Mouse (Mus musculus) retina, postnatal 7 days (tissue): ENCODE data around the gene Sigmar1.

Experiments used
- DNase-seq: peaks from one replicate; pipeline ENCODE4 v3.0.0-alpha.2; 2012; ENCODE audit warnings: low read depth, low spot score

Gene Sigmar1

DNA sequence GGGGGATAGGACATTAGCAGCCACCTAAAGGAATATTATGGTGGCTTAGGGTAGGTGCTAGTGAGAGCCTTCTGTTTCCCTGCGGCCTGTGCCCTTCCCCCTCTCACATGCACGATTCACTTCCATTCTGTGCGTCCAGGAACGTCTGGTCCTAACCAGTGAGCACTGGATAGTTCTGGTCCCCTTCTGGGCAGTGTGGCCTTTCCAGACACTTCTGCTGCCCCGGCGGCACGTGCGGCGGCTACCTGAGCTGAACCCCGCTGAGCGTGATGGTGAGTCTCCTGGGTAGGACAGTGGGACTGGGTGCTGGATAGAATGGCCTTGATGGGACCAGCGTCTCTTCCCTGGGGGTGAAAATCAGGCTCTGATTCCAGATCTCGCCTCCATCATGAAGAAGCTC is 1.4 kb upstream of the Sigmar1 start:
- no peak for DNase-seq

GRCm38 (mm10) chr4:41756440-41756839 is 483 bp upstream of the Sigmar1 start:
- DNase-seq = no peak

- DNase-seq = no peak
Observed at GRCm38 (mm10) chr4:41754797-41755337, 1.1 kb downstream of the Sigmar1 start, which contains the start of gene Galt. Galt (plus strand) TSS chr4:41755228.

DNA sequence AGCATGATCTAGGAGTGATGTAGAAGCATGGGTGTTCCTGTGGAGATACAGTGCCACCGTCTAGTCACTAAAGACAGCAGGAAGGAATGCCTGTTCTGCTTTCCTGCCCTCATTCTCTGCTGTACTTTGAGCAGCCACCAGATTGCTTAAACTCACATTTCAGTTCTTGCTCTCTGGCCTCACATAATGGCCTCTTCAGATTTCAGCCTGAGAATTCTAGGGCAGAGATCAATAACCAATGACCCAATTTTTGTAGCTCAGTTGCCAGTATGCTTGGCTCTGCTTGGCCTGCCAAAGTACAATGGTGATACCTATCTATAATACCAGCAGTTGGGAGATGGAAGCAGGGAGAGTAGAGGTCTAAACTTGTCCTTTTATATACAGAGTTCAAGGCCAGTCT is 10.9 kb downstream of the Sigmar1 start:
- DNase-seq = no peak

- DNase-seq = no peak
Observed at GRCm38 (mm10) chr4:41744131-41744530, 11.8 kb downstream of the Sigmar1 start.

- DNase-seq = peak; percentile 91
Observed at GRCm38 (mm10) chr4:41741158-41741560, 14.8 kb downstream of the Sigmar1 start.

GRCm38 (mm10) chr4:41740380-41741157 is 15.4 kb downstream of the Sigmar1 start:
- DNase-seq = no peak

DNA sequence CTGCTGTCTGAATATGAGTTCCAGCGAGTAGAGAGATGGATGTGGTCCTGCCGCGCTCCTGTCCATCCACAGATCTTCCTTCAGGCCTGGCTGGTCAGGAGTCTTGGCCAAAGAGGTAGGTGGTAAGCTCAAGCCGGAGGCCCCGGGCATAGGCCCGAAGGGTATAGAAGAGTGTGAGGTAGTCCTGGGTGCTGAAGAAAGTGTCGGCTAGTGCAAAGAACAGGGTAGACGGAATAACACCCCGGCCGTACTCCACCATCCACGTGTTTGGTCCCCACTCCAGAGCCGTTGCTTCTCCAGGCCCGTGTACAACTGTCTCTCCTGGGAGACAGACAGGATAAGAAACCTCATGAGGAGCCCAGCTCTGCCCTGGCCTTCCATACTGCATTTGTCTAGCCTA is 16.7 kb downstream of the Sigmar1 start:
- DNase-seq = no peak

GRCm38 (mm10) chr4:41738256-41738603 is 17.7 kb downstream of the Sigmar1 start:
- no peak for DNase-seq

DNA sequence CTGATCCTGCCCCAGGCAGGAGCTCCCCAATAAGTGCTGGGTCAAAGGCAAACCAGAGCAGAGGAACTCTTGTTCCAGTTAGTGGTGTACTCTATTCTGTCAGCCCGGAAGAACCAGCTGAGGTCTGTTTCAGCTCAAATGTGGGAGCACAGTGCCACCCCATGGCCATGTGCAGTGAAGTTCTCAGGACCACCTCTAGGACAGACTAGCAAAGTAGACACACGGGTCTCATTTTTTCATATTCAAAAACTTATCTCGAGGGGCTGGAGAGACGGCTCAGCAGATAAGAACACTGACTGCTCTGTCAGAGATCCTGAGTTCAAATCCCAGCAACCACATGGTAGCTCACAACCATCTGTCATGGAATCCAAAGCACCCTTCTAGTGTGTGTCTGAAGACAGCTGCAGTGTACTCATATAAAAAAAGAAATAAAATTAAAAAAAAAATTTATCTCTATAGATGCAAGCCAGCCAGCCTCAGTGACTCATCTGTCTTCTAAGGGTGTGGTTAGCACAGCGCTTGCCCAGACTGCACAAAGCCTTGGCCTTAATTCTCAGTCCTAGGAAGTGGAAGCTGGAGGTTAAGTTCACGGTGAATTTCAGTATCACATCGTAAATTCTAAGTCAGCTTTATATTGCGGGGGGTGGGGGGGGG is 18.2 kb downstream of the Sigmar1 start:
- DNase-seq = no peak

GRCm38 (mm10) chr4:41731052-41731765 is 24.7 kb downstream of the Sigmar1 start, which contains the start of gene Arid3c:
Arid3c (minus strand) TSS chr4:41731142.
- DNase-seq = no peak

DNA sequence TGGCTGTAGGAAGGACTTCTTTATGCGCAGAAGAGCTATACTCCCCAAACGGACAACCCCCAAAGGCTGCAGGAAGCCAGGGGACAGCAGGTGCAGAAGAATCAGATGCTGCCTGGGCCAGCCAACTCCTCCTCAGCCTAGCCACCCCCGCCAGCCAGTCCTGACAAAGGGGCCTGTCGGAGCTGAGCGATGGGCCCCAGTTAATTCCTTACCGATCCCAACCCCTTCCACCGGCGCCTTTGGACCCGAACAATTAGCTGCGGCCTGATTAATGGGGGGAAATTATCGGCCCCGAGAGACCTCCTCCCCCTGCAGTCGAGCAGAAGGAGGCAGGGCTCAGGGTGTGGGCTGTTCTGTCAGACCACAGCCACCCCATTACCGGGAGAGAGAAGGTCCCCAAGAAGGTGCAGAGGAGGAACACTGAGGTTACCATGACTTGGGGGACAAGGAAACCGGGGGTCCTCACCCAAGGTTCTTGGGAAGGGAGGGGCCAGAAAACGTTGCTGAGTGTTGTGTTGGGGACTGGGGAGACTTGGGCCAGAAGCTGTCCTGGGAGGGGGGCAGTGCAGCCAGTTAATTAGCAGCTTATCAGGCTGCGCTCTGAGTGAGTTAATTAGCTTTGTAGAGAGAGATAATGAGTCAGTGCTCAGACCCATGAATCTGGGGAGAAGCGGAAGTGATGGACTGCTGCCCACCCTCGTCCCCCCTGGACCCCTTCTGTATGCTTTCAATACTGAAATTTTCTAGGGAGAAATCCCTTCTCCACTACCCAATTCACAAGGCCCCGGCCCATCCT is 28.9 kb downstream of the Sigmar1 start:
- DNase-seq = no peak

DNA sequence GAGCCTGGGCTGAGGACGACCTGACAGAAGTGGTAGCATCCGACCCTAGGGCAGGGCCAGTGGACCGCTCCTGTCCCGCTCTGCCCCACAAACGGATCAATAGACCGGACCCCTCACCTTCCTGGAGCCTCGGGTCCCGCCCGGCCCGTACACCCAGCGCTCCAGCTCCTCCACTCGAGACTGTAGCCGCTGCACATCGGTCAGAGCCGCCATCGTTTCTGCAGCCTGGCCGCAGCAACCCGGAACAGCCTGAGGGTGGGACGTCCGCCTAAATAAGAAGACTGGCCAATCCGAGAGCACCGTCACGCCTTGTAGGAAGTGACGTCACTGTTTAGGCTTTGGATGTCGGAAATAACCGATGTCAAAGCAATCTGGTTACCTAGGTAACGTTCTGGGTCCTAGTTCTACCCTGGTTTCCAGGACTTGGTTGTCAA is 33.0 kb downstream of the Sigmar1 start, which contains the start of gene Dctn3:
Gene Dctn3 (minus strand): TSS at position 253 of the 434 bp plus-strand sequence.
- peak; percentile 89 for DNase-seq

DNA sequence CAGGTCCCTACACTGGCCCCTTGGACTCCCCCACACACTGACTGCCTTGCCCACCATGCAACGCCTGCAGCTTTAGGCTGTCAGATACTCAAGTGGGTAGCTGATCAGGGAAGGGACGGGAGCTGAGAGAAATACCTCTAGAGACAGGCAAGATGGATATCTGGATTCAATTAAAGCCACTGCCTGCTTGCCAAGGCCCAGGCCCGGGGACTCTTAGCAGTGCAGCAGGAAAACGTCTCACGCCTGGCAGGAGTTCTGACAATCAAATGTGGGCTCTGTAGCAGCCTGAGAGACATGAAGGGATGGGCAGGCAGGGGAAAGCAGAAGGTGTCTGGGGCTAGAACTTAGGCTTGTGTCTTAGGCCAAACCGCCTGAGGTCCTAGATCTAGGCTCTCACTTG is 39.1 kb downstream of the Sigmar1 start:
- DNase-seq = no peak

- DNase-seq = no peak
Observed at GRCm38 (mm10) chr4:41715596-41715995, 40.4 kb downstream of the Sigmar1 start.

- DNase-seq = no peak
Observed at GRCm38 (mm10) chr4:41715082-41715481, 40.9 kb downstream of the Sigmar1 start.

DNA sequence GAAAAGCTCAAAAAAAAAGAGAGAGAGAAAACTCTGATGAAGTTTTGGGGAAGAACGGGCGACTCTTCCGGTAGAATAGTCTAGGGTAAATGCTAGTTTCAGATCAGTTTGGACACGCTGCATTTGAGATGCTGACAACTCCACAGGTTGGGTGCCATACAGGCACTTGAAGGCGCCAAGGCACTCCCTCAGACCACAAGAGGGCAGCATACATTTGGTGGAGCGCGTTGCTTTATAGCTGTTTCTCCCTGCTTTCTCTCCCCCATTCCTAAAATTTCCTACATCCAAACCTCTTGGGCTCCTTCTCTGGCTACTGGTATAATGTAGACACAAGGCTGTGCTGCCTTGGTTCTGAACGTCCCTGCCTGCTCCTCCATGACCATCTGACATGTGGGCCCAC is 41.7 kb downstream of the Sigmar1 start:
- DNase-seq = no peak

GRCm38 (mm10) chr4:41713197-41714067 is 42.5 kb downstream of the Sigmar1 start, which contains the start of gene Rpp25l:
Rpp25l (minus strand) TSS chr4:41713534.
- peak; percentile 75 for DNase-seq

GRCm38 (mm10) chr4:41712421-41713196 is 43.3 kb downstream of the Sigmar1 start:
- no peak for DNase-seq
